17 mouse cellular contexts compared by ENCODE assay signal in the genomic region with DNA sequence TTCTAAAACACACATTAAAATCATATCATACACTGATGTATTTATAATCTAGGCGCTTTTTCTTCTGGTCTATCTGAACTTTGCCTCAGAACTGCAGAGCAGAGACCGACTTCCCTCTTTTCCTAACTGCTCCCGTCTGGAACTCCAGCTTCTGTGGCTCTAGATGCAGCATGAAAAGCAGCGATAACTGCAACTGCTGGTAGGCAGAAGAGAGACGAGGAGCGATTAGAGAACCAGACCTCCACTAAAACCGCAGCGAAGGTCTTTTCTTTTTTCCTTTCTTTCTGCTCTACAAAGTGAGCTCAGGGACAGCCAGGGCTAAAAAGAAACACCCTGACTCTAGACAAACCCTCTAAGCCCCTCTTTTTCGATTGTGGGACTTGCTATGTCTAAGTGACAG. TPM values are rescaled to one million over a fixed set of nuclear protein-coding genes. Genes with fewer than 3 reads are reported as not detected.
DNase-seq lines count a peak whose midpoint lies in the region; ATAC-seq and TF ChIP-seq lines count a peak whose summit lies in the region.
"Had no signal": no experiment of that assay in that cellular context is flagged by ENCODE, and none has a peak within 500 bp of the region (broad histone marks: within the 10 kb centered on the region; RNA-seq: fewer than 3 reads in every experiment).

No protein-coding gene starts in this region.

- no peak overlapping the region; the same call in 1 of the 2 replicates for H3K9ac ChIP-seq in hindbrain, embryonic 13.5 days
- H3K9ac ChIP-seq in hindbrain, embryonic 14.5 days: no peak overlapping the region
- no peak overlapping the region for H3K9ac ChIP-seq in midbrain, embryonic 12.5 days (replicated peaks)
- no peak overlapping the region for H3K9ac ChIP-seq in midbrain, postnatal 0 days (replicated peaks; ENCODE audit: low read length, poor library complexity, severe bottlenecking)
- H3K9ac ChIP-seq: forebrain, postnatal 0 days; intestine, embryonic 15.5 days had no signal

- H3K27ac ChIP-seq in heart, embryonic 10.5 days: peak overlapping the region; percentile 59
- peak overlapping the region; percentile 52; the same call in 1 of the 2 replicates for H3K27ac ChIP-seq in hindbrain, embryonic 13.5 days
- no peak overlapping the region for H3K27ac ChIP-seq in hindbrain, embryonic 14.5 days
- no peak overlapping the region for H3K27ac ChIP-seq in midbrain, embryonic 12.5 days (replicated peaks)
- H3K27ac ChIP-seq in midbrain, postnatal 0 days (ENCODE audit: low read depth, low read length): no peak overlapping the region
- H3K27ac ChIP-seq: intestine, embryonic 15.5 days had no signal

- H3K4me2 ChIP-seq in hindbrain, embryonic 13.5 days: 0 out of 2 replicates have a peak overlapping the region, but pooled peaks have one; percentile 21
- H3K4me2 ChIP-seq in hindbrain, embryonic 14.5 days (replicated peaks): no peak overlapping the region
- H3K4me2 ChIP-seq in midbrain, embryonic 12.5 days (replicated peaks): 0 out of 2 replicates have a peak overlapping the region, but pooled peaks have one; percentile 2
- H3K4me2 ChIP-seq in midbrain, postnatal 0 days (ENCODE audit: low read depth, low read length, poor library complexity, severe bottlenecking): no peak overlapping the region
- H3K4me2 ChIP-seq: intestine, embryonic 15.5 days had no signal

- H3K4me1 ChIP-seq in heart, embryonic 10.5 days: peaks cover 47% of the 10 kb centered on the region
- peaks cover 57% of the 10 kb centered on the region for H3K4me1 ChIP-seq in hindbrain, embryonic 13.5 days (replicated peaks)
- peaks cover 35% of the 10 kb centered on the region for H3K4me1 ChIP-seq in hindbrain, embryonic 14.5 days (replicated peaks; ENCODE audit: control insufficient read depth, insufficient read depth, low read length)
- H3K4me1 ChIP-seq in midbrain, embryonic 12.5 days: peaks cover 43% of the 10 kb centered on the region
- H3K4me1 ChIP-seq in midbrain, postnatal 0 days (ENCODE audit: insufficient read depth, low read length): peaks cover 12% of the 10 kb centered on the region; the same call in 1 of the 2 replicates
- H3K4me1 ChIP-seq: intestine, embryonic 15.5 days had no signal

- no peak for ATAC-seq in hindbrain, embryonic 13.5 days (ENCODE audit: low FRiP score)
- no peak for ATAC-seq in hindbrain, embryonic 14.5 days (ENCODE audit: low FRiP score)
- ATAC-seq in midbrain, embryonic 12.5 days (ENCODE audit: low FRiP score, low read depth): no peak
- ATAC-seq in midbrain, postnatal 0 days (ENCODE audit: low FRiP score): no peak
- ATAC-seq: intestine, embryonic 15.5 days; lung, postnatal 0 days had no signal

- H3K4me3 ChIP-seq in heart, embryonic 10.5 days: no peak overlapping the region; the same call in 1 of the 2 replicates
- H3K4me3 ChIP-seq in hindbrain, embryonic 13.5 days: no peak overlapping the region
- H3K4me3 ChIP-seq in hindbrain, embryonic 14.5 days (replicated peaks; ENCODE audit: low read length): no peak overlapping the region
- H3K4me3 ChIP-seq in midbrain, embryonic 12.5 days: no peak overlapping the region
- H3K4me3 ChIP-seq in midbrain, postnatal 0 days (ENCODE audit: low read depth, low read length): no peak overlapping the region
- H3K4me3 ChIP-seq: intestine, embryonic 15.5 days had no signal

- H3K36me3 ChIP-seq in heart, embryonic 10.5 days: no peaks in the 10 kb centered on the region
- H3K36me3 ChIP-seq in hindbrain, embryonic 13.5 days: no peaks in the 10 kb centered on the region
- no peaks in the 10 kb centered on the region for H3K36me3 ChIP-seq in hindbrain, embryonic 14.5 days (replicated peaks; ENCODE audit: control insufficient read depth, insufficient read depth)
- no peaks in the 10 kb centered on the region for H3K36me3 ChIP-seq in midbrain, embryonic 12.5 days
- H3K36me3 ChIP-seq in midbrain, postnatal 0 days (ENCODE audit: insufficient read depth, low read length): no peaks in the 10 kb centered on the region
- H3K36me3 ChIP-seq: intestine, embryonic 15.5 days had no signal

- no peak for TF ChIP-seq CTCF in midbrain, postnatal 0 days (IDR thresholded peaks at IDR 0.05)

- 53% methylated on average over 9 of the region's 9 CpGs for WGBS in heart, embryonic 10.5 days
- WGBS in hindbrain, embryonic 13.5 days: 47% methylated on average over 9 of the region's 9 CpGs
- 47% methylated on average over 9 of the region's 9 CpGs for WGBS in hindbrain, embryonic 14.5 days
- 43% methylated on average over 9 of the region's 9 CpGs for WGBS in midbrain, embryonic 12.5 days
- WGBS in midbrain, postnatal 0 days: 39% methylated on average over 9 of the region's 9 CpGs

- no peak for DNase-seq in heart, embryonic 10.5 days (ENCODE audit: low spot score)
- DNase-seq in heart, postnatal 36 days: no peak
- DNase-seq in hindbrain, embryonic 14.5 days (ENCODE audit: low spot score): no peak
- DNase-seq in midbrain, postnatal 0 days (ENCODE audit: low spot score): no peak
- DNase-seq in c-Kit-positive CD71-positive TER-119-positive erythroid progenitor cells, embryonic 14.5 days (ENCODE audit: low spot score): no peak
- DNase-seq in spleen, postnatal 36 days (ENCODE audit: low spot score in 2 of 2): no peak
- DNase-seq: adrenal gland, postnatal 10 days; cerebellum, adult 11-12 months; cerebellum, postnatal 36 days; kidney, postnatal 4 days; right cerebral cortex, adult 18-20 months had no signal

- H3K9me3 ChIP-seq in heart, embryonic 10.5 days: no peaks in the 10 kb centered on the region
- no peaks in the 10 kb centered on the region for H3K9me3 ChIP-seq in hindbrain, embryonic 13.5 days
- H3K9me3 ChIP-seq in hindbrain, embryonic 14.5 days (ENCODE audit: control insufficient read depth, low read length): no peaks in the 10 kb centered on the region
- no peaks in the 10 kb centered on the region for H3K9me3 ChIP-seq in midbrain, embryonic 12.5 days
- H3K9me3 ChIP-seq in midbrain, postnatal 0 days (ENCODE audit: low read length): no peaks in the 10 kb centered on the region
- H3K9me3 ChIP-seq: intestine, embryonic 15.5 days had no signal

- intact Hi-C loops in heart, postnatal 36 days (cut with DNase I): no loop called here

- H3K27me3 ChIP-seq in heart, embryonic 10.5 days (ENCODE audit: insufficient read depth, poor library complexity, severe bottlenecking): no peaks in the 10 kb centered on the region
- H3K27me3 ChIP-seq in hindbrain, embryonic 13.5 days: no peaks in the 10 kb centered on the region
- no peaks in the 10 kb centered on the region for H3K27me3 ChIP-seq in hindbrain, embryonic 14.5 days (ENCODE audit: control insufficient read depth, insufficient read depth, low read length)
- H3K27me3 ChIP-seq in midbrain, embryonic 12.5 days: no peaks in the 10 kb centered on the region
- H3K27me3 ChIP-seq in midbrain, postnatal 0 days (ENCODE audit: insufficient read depth, low read length): no peaks in the 10 kb centered on the region
- H3K27me3 ChIP-seq: CH12.LX; intestine, embryonic 15.5 days had no signal

RNA-seq across cellular contexts. Expression of a gene that starts 4.1 kb away (rescaled TPM):
- 31.0 and 37.3 TPM in 2 replicates for polyA plus RNA-seq in heart, embryonic 10.5 days (2016; fragmentation: Nextera tagmentation; extraction: Ambion mirVana)
- 1 to 10 TPM; 7.2 to 7.6 TPM for total RNA-seq in heart, postnatal 36 days (2021)
- 61.9 and 65.4 TPM in 2 replicates for polyA plus RNA-seq in hindbrain, embryonic 13.5 days (2015; fragmentation: Nextera tagmentation; extraction: Ambion mirVana)
- polyA plus RNA-seq in hindbrain, embryonic 14.5 days (2014; fragmentation: Nextera tagmentation; extraction: Ambion mirVana): 54.7 and 59.9 TPM in 2 replicates
- polyA plus RNA-seq in midbrain, embryonic 12.5 days (2016; fragmentation: Nextera tagmentation; extraction: Ambion mirVana): 60.5 and 69.0 TPM in 2 replicates
- 27.9 and 38.9 TPM in 2 replicates for total RNA-seq in midbrain, postnatal 0 days (2014; rRNA removed)
- polyA plus RNA-seq in midbrain, postnatal 0 days (2015; fragmentation: Nextera tagmentation; extraction: Ambion mirVana): 27.9 and 33.5 TPM in 2 replicates

RNA-seq across cellular contexts. Expression of a gene that starts 48.8 kb away (rescaled TPM):
- 27.6 and 32.5 TPM in 2 replicates for polyA plus RNA-seq in heart, embryonic 10.5 days (2016; fragmentation: Nextera tagmentation; extraction: Ambion mirVana)
- 100 to 1,000 TPM; 240 to 258 TPM for total RNA-seq in heart, postnatal 36 days (2021)
- polyA plus RNA-seq in hindbrain, embryonic 13.5 days (2015; fragmentation: Nextera tagmentation; extraction: Ambion mirVana): 41.4 and 46.8 TPM in 2 replicates
- polyA plus RNA-seq in hindbrain, embryonic 14.5 days (2014; fragmentation: Nextera tagmentation; extraction: Ambion mirVana): 38.1 and 41.7 TPM in 2 replicates
- 30.0 and 30.4 TPM in 2 replicates for polyA plus RNA-seq in midbrain, embryonic 12.5 days (2016; fragmentation: Nextera tagmentation; extraction: Ambion mirVana)
- total RNA-seq in midbrain, postnatal 0 days (2014; rRNA removed): 27.7 and 29.7 TPM in 2 replicates
- 33.0 and 39.4 TPM in 2 replicates for polyA plus RNA-seq in midbrain, postnatal 0 days (2015; fragmentation: Nextera tagmentation; extraction: Ambion mirVana)

Comparison
In these comparisons a context has a peak if more than half of its experiments do, and no peak if none do; other contexts are left out.
1. H3K27ac ChIP-seq: peak in heart, embryonic 10.5 days (single experiment) and hindbrain, embryonic 13.5 days (single experiment); none in hindbrain, embryonic 14.5 days (single experiment), midbrain, embryonic 12.5 days (single experiment) and midbrain, postnatal 0 days (single experiment).
2. H3K4me2 ChIP-seq: peak in hindbrain, embryonic 13.5 days (single experiment) and midbrain, embryonic 12.5 days (single experiment); none in hindbrain, embryonic 14.5 days (single experiment) and midbrain, postnatal 0 days (single experiment).